Mouse (Mus musculus): ENCODE measurements around the gene Ttc30a2. TPM values are rescaled to one million over a fixed set of nuclear protein-coding genes. Genes with fewer than 3 reads are reported as not detected.

The Ttc30a2 gene
- polyA plus RNA-seq, 1 experiment from 2014 or later = 0.61 TPM

DNA sequence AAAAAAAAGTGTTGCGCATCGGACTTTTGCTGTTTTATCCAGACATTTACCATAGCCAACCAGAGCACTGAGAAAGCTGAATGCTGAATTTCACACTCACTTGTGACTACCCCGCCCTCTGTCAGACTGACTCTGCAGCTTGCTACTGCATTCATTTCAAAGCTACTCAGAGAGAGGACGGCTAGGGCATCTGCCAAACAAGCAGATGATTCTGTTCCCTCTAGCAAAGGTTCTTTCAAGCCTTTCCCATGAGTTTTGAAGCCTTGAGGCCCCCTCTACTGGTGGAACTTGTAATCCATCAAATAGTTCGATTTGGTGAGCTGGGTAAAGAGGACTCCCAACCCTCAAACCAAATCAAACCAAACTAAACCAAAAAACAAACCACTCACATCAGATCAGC lies 13.0 kb downstream of the Ttc30a2 start:
- Histone ChIP-seq H3K9me3 (ENCODE audit: control insufficient read depth, low read length) (no peaks in the 10 kb centered on the region), H3K27me3 (ENCODE audit: control insufficient read depth, insufficient read depth, low read length) (no peaks in the 10 kb centered on the region), H3K4me3 (ENCODE audit: low read depth, low read length) (no peak overlapping the region), H3K36me3 (ENCODE audit: control insufficient read depth, insufficient read depth, low read length) (no peaks in the 10 kb centered on the region), H3K4me1 (replicated peaks; ENCODE audit: control insufficient read depth, insufficient read depth, low read length) (peaks cover 4% of the 10 kb centered on the region; the same call in 1 of the 2 replicates), H3K27ac (ENCODE audit: low read depth, low read length) (no peak overlapping the region), H3K9ac (ENCODE audit: low read length) (no peak overlapping the region), H3K4me2 (ENCODE audit: low read depth, low read length, severe bottlenecking) (no peak overlapping the region; the same call in 1 of the 2 replicates)
- DNase-seq (ENCODE audit: low spot score) (peak; percentile 69), ATAC-seq (replicated peaks; ENCODE audit: low FRiP score) (peak; percentile 49)
- WGBS = 22% methylated on average over 5 of the region's 5 CpGs

DNA sequence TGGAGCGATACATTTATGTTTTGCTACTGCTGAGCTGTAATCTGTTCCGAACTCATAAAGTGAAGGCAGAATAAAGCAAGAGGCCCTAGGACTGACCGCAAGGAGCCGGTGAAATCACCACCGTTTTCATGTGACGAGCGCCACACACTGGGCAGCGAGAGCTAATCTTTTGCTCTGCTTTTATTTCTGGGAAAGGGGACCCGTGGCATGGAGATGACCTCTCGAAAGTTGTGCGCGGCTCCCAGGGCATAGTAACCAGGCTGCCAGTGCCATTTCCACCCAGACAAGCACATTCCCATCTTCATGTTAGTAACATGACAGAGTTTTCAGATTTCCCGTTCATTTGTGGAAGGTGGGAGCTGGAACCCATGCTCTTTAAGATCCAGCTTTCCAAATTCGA lies 13.5 kb downstream of the Ttc30a2 start:
- no peak overlapping the region for H3K4me3 ChIP-seq (ENCODE audit: low read depth, low read length)
- WGBS = 16% methylated on average over 14 of the region's 14 CpGs
- no peaks in the 10 kb centered on the region for H3K36me3 ChIP-seq (ENCODE audit: control insufficient read depth, insufficient read depth, low read length)
- no peak overlapping the region for H3K27ac ChIP-seq (ENCODE audit: low read depth, low read length)
- peak overlapping the region; percentile 28; the same call in 1 of the 2 replicates for H3K4me2 ChIP-seq (ENCODE audit: low read depth, low read length, severe bottlenecking)
- DNase-seq (ENCODE audit: low spot score) (peak; percentile 73), ATAC-seq (replicated peaks; ENCODE audit: low FRiP score) (peak; percentile 33; the same call in 1 of the 2 replicates)
- no peak overlapping the region for H3K9ac ChIP-seq (ENCODE audit: low read length)
- H3K27me3 ChIP-seq (ENCODE audit: control insufficient read depth, insufficient read depth, low read length) = no peaks in the 10 kb centered on the region
- no peaks in the 10 kb centered on the region for H3K9me3 ChIP-seq (ENCODE audit: control insufficient read depth, low read length)
- H3K4me1 ChIP-seq (replicated peaks; ENCODE audit: control insufficient read depth, insufficient read depth, low read length) = peaks cover 6% of the 10 kb centered on the region; the same call in 1 of the 2 replicates

DNA sequence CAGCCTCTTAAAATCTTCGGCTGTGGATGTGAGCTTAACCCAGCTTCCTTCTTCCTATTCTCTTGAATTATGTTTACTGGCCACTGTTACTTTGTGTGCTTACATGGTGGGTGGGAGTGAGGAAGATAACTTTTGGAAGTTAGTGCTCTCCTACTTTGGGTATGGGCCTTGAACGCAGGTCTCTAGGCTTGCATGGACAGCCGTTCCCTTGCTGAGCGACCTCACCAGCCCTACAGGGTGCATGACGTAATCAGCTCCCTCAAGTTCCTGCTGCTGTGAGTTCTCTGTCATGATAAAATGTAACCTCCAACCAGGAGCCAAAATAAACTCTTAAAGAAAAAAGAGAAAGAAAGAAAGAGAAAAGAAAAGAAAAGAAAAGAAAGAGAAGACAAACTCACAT lies 13.9 kb downstream of the Ttc30a2 start:
- no peaks in the 10 kb centered on the region for H3K36me3 ChIP-seq (ENCODE audit: control insufficient read depth, insufficient read depth, low read length)
- WGBS = 74% methylated on average over 5 of the region's 5 CpGs
- no peak overlapping the region for H3K27ac ChIP-seq (ENCODE audit: low read depth, low read length)
- no peak for DNase-seq (ENCODE audit: low spot score)
- H3K9ac ChIP-seq (ENCODE audit: low read length) = no peak overlapping the region
- no peak overlapping the region for H3K4me3 ChIP-seq (ENCODE audit: low read depth, low read length)
- peaks cover 10% of the 10 kb centered on the region; the same call in 1 of the 2 replicates for H3K4me1 ChIP-seq (replicated peaks; ENCODE audit: control insufficient read depth, insufficient read depth, low read length)
- no peak overlapping the region for H3K4me2 ChIP-seq (ENCODE audit: low read depth, low read length, severe bottlenecking)
- no peaks in the 10 kb centered on the region for H3K9me3 ChIP-seq (ENCODE audit: control insufficient read depth, low read length)
- no peaks in the 10 kb centered on the region for H3K27me3 ChIP-seq (ENCODE audit: control insufficient read depth, insufficient read depth, low read length)
- ATAC-seq (replicated peaks; ENCODE audit: low FRiP score) = no peak

DNA sequence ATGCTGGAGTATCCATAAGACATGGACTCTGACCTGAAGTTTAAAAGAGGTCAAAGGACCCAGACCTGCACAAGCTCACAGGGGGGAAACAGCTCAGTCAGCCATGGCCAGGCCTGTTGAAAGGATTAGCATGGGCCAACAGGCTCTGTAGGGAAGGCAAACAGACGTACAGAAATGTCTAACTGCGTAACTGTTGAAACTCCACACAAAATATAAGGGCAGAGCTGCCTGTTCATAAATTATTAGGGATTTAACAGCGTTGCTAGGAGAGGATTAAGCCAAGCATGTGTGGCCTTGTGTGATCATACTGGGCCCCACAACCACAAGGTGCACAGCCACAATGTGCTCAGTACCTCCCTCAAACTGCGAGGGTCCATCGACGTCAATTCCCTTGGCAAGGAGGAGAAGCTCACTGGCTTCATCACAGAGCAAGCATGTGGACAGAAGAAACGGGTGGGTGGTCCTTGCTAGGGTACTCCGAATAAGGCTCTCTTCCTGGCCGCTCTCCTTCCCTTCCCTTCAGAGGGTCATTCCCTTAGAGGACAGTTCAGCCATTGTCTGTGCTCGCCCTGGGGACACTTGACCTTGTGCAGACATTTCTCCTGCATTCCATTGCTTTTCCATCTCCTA lies 14.6 kb downstream of the Ttc30a2 start:
- no peak overlapping the region for H3K27ac ChIP-seq (ENCODE audit: low read depth, low read length)
- H3K9ac ChIP-seq (ENCODE audit: low read length) = no peak overlapping the region
- no peaks in the 10 kb centered on the region for H3K36me3 ChIP-seq (ENCODE audit: control insufficient read depth, insufficient read depth, low read length)
- H3K9me3 ChIP-seq (ENCODE audit: control insufficient read depth, low read length) = no peaks in the 10 kb centered on the region
- no peaks in the 10 kb centered on the region for H3K27me3 ChIP-seq (ENCODE audit: control insufficient read depth, insufficient read depth, low read length)
- H3K4me3 ChIP-seq (ENCODE audit: low read depth, low read length) = no peak overlapping the region
- H3K4me1 ChIP-seq (replicated peaks; ENCODE audit: control insufficient read depth, insufficient read depth, low read length) = peaks cover 10% of the 10 kb centered on the region; the same call in 1 of the 2 replicates
- no peak for ATAC-seq (replicated peaks; ENCODE audit: low FRiP score)
- WGBS = 55% methylated on average over 10 of the region's 10 CpGs
- no peak overlapping the region for H3K4me2 ChIP-seq (ENCODE audit: low read depth, low read length, severe bottlenecking)
- no peak for DNase-seq (ENCODE audit: low spot score)

DNA sequence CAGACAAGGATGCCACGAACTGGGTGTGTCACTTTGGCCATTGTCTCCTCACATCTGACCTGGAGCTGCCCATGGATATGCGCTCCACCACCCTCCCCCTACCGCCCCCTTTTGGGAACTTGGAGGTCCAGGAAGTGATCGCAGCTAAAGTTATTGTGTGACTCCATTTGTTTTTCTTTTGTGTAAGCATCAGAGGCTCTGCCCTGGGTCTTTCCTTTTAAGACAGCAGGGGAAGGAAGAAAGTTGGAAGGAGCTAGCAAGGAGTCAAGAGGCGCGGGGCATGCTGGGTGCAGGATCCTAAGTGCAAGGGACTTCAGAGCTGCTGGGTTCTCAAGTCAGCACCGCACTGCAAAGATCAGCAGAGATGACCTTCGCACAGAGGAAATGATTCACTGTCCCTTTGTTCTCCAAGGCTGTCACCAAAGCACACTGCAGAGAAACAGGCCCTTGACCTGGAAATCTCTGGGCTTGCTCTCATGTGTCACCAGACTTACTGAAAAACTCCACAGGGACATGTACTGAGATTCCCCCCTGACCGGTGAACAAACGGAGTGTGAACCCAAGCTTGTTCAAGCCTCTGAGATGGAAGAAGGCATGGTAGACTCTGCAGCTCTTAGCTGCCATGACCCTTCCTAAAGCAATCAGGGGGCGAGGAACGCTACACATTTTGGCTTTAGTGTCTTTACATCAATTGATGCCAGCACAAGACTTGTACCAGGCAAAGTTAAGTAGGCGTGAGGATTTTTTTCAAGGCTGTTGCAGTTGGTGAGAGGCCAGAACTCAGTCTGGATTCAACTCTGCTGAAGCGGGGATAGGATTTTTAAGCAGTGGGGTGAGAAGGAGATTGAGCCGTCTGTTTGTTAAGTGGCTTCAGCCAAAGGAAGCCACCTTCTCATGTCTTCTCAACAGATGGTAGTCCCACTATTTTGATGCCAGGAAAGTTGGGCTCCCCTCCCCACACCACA lies 17.3 kb downstream of the Ttc30a2 start:
- WGBS = 52% methylated on average over 15 of the region's 15 CpGs
- Histone ChIP-seq H3K36me3 (ENCODE audit: control insufficient read depth, insufficient read depth, low read length) (no peaks in the 10 kb centered on the region), H3K27ac (ENCODE audit: low read depth, low read length) (no peak overlapping the region), H3K9ac (ENCODE audit: low read length) (0 out of 2 replicates have a peak overlapping the region, but pooled peaks have one; percentile 27), H3K4me3 (ENCODE audit: low read depth, low read length) (no peak overlapping the region), H3K4me2 (ENCODE audit: low read depth, low read length, severe bottlenecking) (peak overlapping the region; percentile 41; the same call in 1 of the 2 replicates), H3K9me3 (ENCODE audit: control insufficient read depth, low read length) (no peaks in the 10 kb centered on the region), H3K27me3 (ENCODE audit: control insufficient read depth, insufficient read depth, low read length) (no peaks in the 10 kb centered on the region), H3K4me1 (replicated peaks; ENCODE audit: control insufficient read depth, insufficient read depth, low read length) (peaks cover 8% of the 10 kb centered on the region; the same call in 1 of the 2 replicates)
- peak; percentile 61 for DNase-seq (ENCODE audit: low spot score)
- 0 out of 2 replicates have a peak, but pooled peaks have one; percentile 20 for ATAC-seq (replicated peaks; ENCODE audit: low FRiP score)

DNA sequence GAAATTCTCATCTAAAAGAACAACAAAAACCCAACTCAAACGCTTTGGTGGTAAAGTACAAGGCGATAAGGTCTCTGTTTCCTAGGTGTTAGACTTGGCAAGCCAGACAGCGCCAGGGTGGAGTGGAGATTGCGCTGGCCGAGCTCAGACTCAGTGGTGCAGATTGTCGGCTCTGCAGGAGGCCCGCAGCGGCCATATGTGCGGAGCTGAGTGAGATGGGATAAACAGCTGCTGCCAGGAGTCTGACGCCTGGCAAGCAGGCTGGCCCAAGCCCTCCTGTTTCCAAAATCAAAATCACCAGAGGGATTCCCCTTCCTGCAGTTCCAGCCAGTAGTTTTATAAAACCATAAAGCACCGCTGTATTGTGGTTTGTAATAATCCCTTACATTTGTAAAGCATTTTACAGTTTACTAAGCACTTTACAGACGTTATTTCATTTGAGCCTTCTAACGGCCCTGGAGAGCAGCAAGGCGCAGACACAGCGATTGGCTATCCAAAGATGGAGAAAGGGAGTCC lies 18.1 kb downstream of the Ttc30a2 start:
- Histone ChIP-seq H3K9ac (ENCODE audit: low read length) (peak overlapping the region; percentile 23; the same call in 1 of the 2 replicates), H3K4me2 (ENCODE audit: low read depth, low read length, severe bottlenecking) (peak overlapping the region; percentile 41; the same call in 1 of the 2 replicates), H3K27me3 (ENCODE audit: control insufficient read depth, insufficient read depth, low read length) (no peaks in the 10 kb centered on the region), H3K27ac (ENCODE audit: low read depth, low read length) (no peak overlapping the region), H3K4me3 (ENCODE audit: low read depth, low read length) (no peak overlapping the region), H3K9me3 (ENCODE audit: control insufficient read depth, low read length) (no peaks in the 10 kb centered on the region), H3K4me1 (replicated peaks; ENCODE audit: control insufficient read depth, insufficient read depth, low read length) (peaks cover 8% of the 10 kb centered on the region; the same call in 1 of the 2 replicates), H3K36me3 (ENCODE audit: control insufficient read depth, insufficient read depth, low read length) (no peaks in the 10 kb centered on the region)
- 5% methylated on average over 15 of the region's 15 CpGs for WGBS
- peak; percentile 65 for DNase-seq (ENCODE audit: low spot score)
- ATAC-seq (replicated peaks; ENCODE audit: low FRiP score) = peak; percentile 63; the same call in 1 of the 2 replicates

DNA sequence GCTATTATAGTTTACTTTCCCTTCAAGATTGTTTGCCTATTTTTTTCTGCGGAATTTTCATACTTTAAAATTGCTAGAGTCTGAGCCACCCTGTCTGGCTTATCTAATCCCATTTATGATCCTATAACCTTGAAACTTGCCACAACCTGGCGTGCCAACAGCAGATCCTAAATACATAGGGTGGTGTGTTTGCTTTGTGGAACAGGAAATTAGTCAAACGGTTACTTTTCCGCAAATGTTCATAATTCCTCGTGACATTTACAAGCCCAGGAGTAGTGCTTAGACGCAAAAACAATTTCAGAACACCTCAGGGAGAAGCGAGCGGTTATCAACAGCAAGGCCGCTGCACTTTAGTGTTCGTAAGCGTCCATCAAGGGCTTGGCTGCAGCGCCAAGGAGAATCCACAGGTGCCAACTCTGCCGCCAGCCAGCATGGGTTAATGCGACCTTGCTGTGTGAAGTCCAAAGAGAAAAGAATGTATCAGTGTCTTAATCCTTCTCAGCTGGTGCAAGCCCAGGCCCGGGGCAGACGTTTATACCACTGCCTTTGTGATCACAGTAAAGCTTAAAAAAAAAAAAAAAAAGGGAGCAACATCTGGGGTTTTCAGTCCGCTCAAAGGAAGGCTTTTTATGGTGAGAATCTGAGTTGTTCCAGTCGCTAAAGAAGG lies 18.7 kb downstream of the Ttc30a2 start:
- Histone ChIP-seq H3K4me3 (ENCODE audit: low read depth, low read length) (no peak overlapping the region), H3K27me3 (ENCODE audit: control insufficient read depth, insufficient read depth, low read length) (no peaks in the 10 kb centered on the region), H3K36me3 (ENCODE audit: control insufficient read depth, insufficient read depth, low read length) (no peaks in the 10 kb centered on the region), H3K9ac (ENCODE audit: low read length) (no peak overlapping the region; the same call in 1 of the 2 replicates), H3K9me3 (ENCODE audit: control insufficient read depth, low read length) (no peaks in the 10 kb centered on the region), H3K27ac (ENCODE audit: low read depth, low read length) (no peak overlapping the region), H3K4me1 (replicated peaks; ENCODE audit: control insufficient read depth, insufficient read depth, low read length) (peaks cover 6% of the 10 kb centered on the region; the same call in 1 of the 2 replicates), H3K4me2 (ENCODE audit: low read depth, low read length, severe bottlenecking) (peak overlapping the region; percentile 41; the same call in 1 of the 2 replicates)
- ATAC-seq (replicated peaks; ENCODE audit: low FRiP score) (peak; percentile 52), DNase-seq (ENCODE audit: low spot score) (peak; percentile 61)
- 24% methylated on average over 18 of the region's 18 CpGs for WGBS

DNA sequence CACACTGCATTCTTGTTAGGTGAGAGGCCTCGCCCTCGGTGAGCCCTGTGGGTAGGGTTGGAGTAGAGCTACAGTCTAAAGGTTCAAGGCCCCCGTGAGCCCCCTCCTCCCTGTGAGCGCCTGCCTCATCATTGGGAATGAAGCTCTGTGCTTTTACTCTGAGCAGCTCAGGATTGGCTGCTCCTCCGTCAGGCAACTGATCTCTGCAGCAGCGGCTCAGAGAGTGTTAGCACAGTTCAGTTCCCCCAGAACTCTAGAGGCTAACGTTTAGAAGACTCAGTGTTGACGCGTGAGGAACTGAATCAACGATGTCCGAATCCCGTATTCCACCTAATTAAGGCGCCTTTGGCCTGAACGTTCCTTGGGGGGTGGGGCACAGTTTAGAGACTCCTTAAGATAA lies 22.3 kb downstream of the Ttc30a2 start:
- no peak overlapping the region for H3K9ac ChIP-seq (ENCODE audit: low read length)
- WGBS = 49% methylated on average over 14 of the region's 14 CpGs

More for the DNA sequence above, 22.3 kb downstream of the Ttc30a2 start:
- Histone ChIP-seq H3K4me3 (ENCODE audit: low read depth, low read length) (no peak overlapping the region), H3K27me3 (ENCODE audit: control insufficient read depth, insufficient read depth, low read length) (no peaks in the 10 kb centered on the region; the same call in 1 of the 2 replicates), H3K9me3 (ENCODE audit: control insufficient read depth, low read length) (no peaks in the 10 kb centered on the region), H3K36me3 (ENCODE audit: control insufficient read depth, insufficient read depth, low read length) (no peaks in the 10 kb centered on the region), H3K4me1 (replicated peaks; ENCODE audit: control insufficient read depth, insufficient read depth, low read length) (peaks cover 6% of the 10 kb centered on the region; the same call in 1 of the 2 replicates), H3K4me2 (ENCODE audit: low read depth, low read length, severe bottlenecking) (no peak overlapping the region), H3K27ac (ENCODE audit: low read depth, low read length) (no peak overlapping the region)
- no peak for ATAC-seq (replicated peaks; ENCODE audit: low FRiP score)
- DNase-seq (ENCODE audit: low spot score) = no peak

All from forebrain, embryonic 11.5 days (tissue).